Mouse (Mus musculus) embryonic fibroblast, embryonic 13.5 days (primary cell): ENCODE data around the gene Pum1.

Experiments used
- CTCF ChIP-seq: IDR thresholded peaks from 2 replicates; pipeline ENCODE4 v1.5.1; 2011; ENCODE audit warnings: mild to moderate bottlenecking, control low read depth, low read length, moderate library complexity, borderline replicate concordance; ENCODE audit not compliant: insufficient read depth
- POLR2A ChIP-seq: IDR thresholded peaks from 2 replicates; pipeline ENCODE4 v1.6.1; 2011; ENCODE audit warnings: low read depth, mild to moderate bottlenecking, control low read depth, low read length, moderate library complexity

GRCm38 (mm10) chr4:130819806-130820205 lies 156.7 kb downstream of the Pum1 start:
- TF ChIP-seq CTCF (no peak), POLR2A (no peak)
